Mouse (Mus musculus): ENCODE measurements at regions not wholly inside any gene's neighbourhood (a gene's known extent, or its start where the extent isn't known, plus 50 kb on each side); places are given as distances from the start of the nearest gene placed in this dataset.

- no peak overlapping the region for H3K4me2 ChIP-seq (ENCODE audit: low read depth)
- no peak overlapping the region for H3K9ac ChIP-seq
- no peak for TF ChIP-seq CTCF (IDR thresholded peaks at IDR 0.05; ENCODE audit: low read depth)
- H3K9me3 ChIP-seq (ENCODE audit: low read length): no peaks in the 10 kb centered on the region
- H3K27ac ChIP-seq (ENCODE audit: low read depth, low read length): no peak overlapping the region
- H3K36me3 ChIP-seq (ENCODE audit: insufficient read depth): no peaks in the 10 kb centered on the region
- ATAC-seq: no peak
- peak; percentile 52 for DNase-seq
- peaks cover 13% of the 10 kb centered on the region for H3K4me1 ChIP-seq (ENCODE audit: insufficient read depth)
- no peaks in the 10 kb centered on the region for H3K27me3 ChIP-seq (ENCODE audit: insufficient read depth, low read length)
- WGBS: 30% methylated on average over 8 of the region's 8 CpGs
- no peak overlapping the region for H3K4me3 ChIP-seq (ENCODE audit: low read depth, low read length)
Observed at GRCm38 (mm10) chr9:41705461-41705903, 418.6 kb downstream of the Sorl1 start.

- no peaks in the 10 kb centered on the region for H3K36me3 ChIP-seq (ENCODE audit: insufficient read depth)
- H3K9ac ChIP-seq: no peak overlapping the region
- no peak for DNase-seq
- 21% methylated on average over 6 of the region's 6 CpGs for WGBS
- no peak overlapping the region for H3K27ac ChIP-seq (ENCODE audit: low read depth, low read length)
- peaks cover 27% of the 10 kb centered on the region for H3K4me1 ChIP-seq (ENCODE audit: insufficient read depth)
- H3K27me3 ChIP-seq (ENCODE audit: insufficient read depth, low read length): no peaks in the 10 kb centered on the region
- ATAC-seq: no peak
- H3K4me3 ChIP-seq (ENCODE audit: low read depth, low read length): no peak overlapping the region
- no peak for TF ChIP-seq CTCF (IDR thresholded peaks at IDR 0.05; ENCODE audit: low read depth)
- H3K9me3 ChIP-seq (ENCODE audit: low read length): no peaks in the 10 kb centered on the region
- no peak overlapping the region for H3K4me2 ChIP-seq (ENCODE audit: low read depth)
Observed at GRCm38 (mm10) chr9:41703091-41703490, 421.0 kb downstream of the Sorl1 start.

GRCm38 (mm10) chr9:41700683-41701082, 423.4 kb downstream of the Sorl1 start:
- peak overlapping the region; percentile 48; the same call in 1 of the 2 replicates for H3K27ac ChIP-seq (ENCODE audit: low read depth, low read length)

GRCm38 (mm10) chr9:41699031-41699430, 425.1 kb downstream of the Sorl1 start:
- WGBS: 31% methylated on average over 4 of the region's 4 CpGs
- H3K9me3 ChIP-seq (ENCODE audit: low read length): no peaks in the 10 kb centered on the region
- no peak for DNase-seq
- no peaks in the 10 kb centered on the region for H3K36me3 ChIP-seq (ENCODE audit: insufficient read depth)
- no peak overlapping the region for H3K4me2 ChIP-seq (ENCODE audit: low read depth)
- peak overlapping the region; percentile 79 for H3K27ac ChIP-seq (ENCODE audit: low read depth, low read length)
- H3K27me3 ChIP-seq (ENCODE audit: insufficient read depth, low read length): no peaks in the 10 kb centered on the region
- TF ChIP-seq CTCF (IDR thresholded peaks at IDR 0.05; ENCODE audit: low read depth): no peak
- ATAC-seq: no peak
- no peak overlapping the region for H3K4me3 ChIP-seq (ENCODE audit: low read depth, low read length)
- no peak overlapping the region for H3K9ac ChIP-seq
- peaks cover 26% of the 10 kb centered on the region; the same call in 1 of the 2 replicates for H3K4me1 ChIP-seq (ENCODE audit: insufficient read depth)

More at GRCm38 (mm10) chr9:41700683-41701082, 423.4 kb downstream of the Sorl1 start:
- Histone ChIP-seq H3K4me3 (ENCODE audit: low read depth, low read length) (no peak overlapping the region), H3K36me3 (ENCODE audit: insufficient read depth) (no peaks in the 10 kb centered on the region), H3K4me1 (ENCODE audit: insufficient read depth) (peaks cover 32% of the 10 kb centered on the region), H3K27me3 (ENCODE audit: insufficient read depth, low read length) (no peaks in the 10 kb centered on the region), H3K9me3 (ENCODE audit: low read length) (no peaks in the 10 kb centered on the region), H3K9ac (no peak overlapping the region), H3K4me2 (ENCODE audit: low read depth) (no peak overlapping the region)
- DNase-seq (peak; percentile 84), ATAC-seq (peak; percentile 71)
- 10% methylated on average over 6 of the region's 6 CpGs for WGBS
- no peak for TF ChIP-seq CTCF (IDR thresholded peaks at IDR 0.05; ENCODE audit: low read depth)

- WGBS: 10% methylated on average over 24 of the region's 24 CpGs
Observed at GRCm38 (mm10) chr9:41697611-41698467, 426.3 kb downstream of the Sorl1 start.

GRCm38 (mm10) chr9:41697160-41697559, 426.9 kb downstream of the Sorl1 start:
- no peak for TF ChIP-seq CTCF (IDR thresholded peaks at IDR 0.05; ENCODE audit: low read depth)
- Histone ChIP-seq H3K4me1 (ENCODE audit: insufficient read depth) (peaks cover 26% of the 10 kb centered on the region; the same call in 1 of the 2 replicates), H3K9ac (no peak overlapping the region)

More at GRCm38 (mm10) chr9:41697611-41698467, 426.3 kb downstream of the Sorl1 start:
- Histone ChIP-seq H3K4me3 (ENCODE audit: low read depth, low read length) (no peak overlapping the region), H3K9me3 (ENCODE audit: low read length) (no peaks in the 10 kb centered on the region), H3K9ac (0 out of 2 replicates have a peak overlapping the region, but pooled peaks have one; percentile 6), H3K4me2 (ENCODE audit: low read depth) (peak overlapping the region; percentile 6), H3K27ac (ENCODE audit: low read depth, low read length) (peak overlapping the region; percentile 79), H3K4me1 (ENCODE audit: insufficient read depth) (peaks cover 26% of the 10 kb centered on the region; the same call in 1 of the 2 replicates), H3K36me3 (ENCODE audit: insufficient read depth) (no peaks in the 10 kb centered on the region), H3K27me3 (ENCODE audit: insufficient read depth, low read length) (no peaks in the 10 kb centered on the region)
- ATAC-seq: peak; percentile 73
- DNase-seq: peak; percentile 81
- TF ChIP-seq CTCF (IDR thresholded peaks at IDR 0.05; ENCODE audit: low read depth): no peak

GRCm38 (mm10) chr9:41682911-41683310, 441.2 kb downstream of the Sorl1 start:
- no peak overlapping the region for H3K4me3 ChIP-seq (ENCODE audit: low read depth, low read length)
- DNase-seq: no peak
- no peaks in the 10 kb centered on the region for H3K9me3 ChIP-seq (ENCODE audit: low read length)
- no peak for ATAC-seq
- H3K9ac ChIP-seq: no peak overlapping the region
- no peak overlapping the region for H3K27ac ChIP-seq (ENCODE audit: low read depth, low read length)
- TF ChIP-seq CTCF (IDR thresholded peaks at IDR 0.05; ENCODE audit: low read depth): no peak
- H3K36me3 ChIP-seq (ENCODE audit: insufficient read depth): no peaks in the 10 kb centered on the region
- H3K27me3 ChIP-seq (ENCODE audit: insufficient read depth, low read length): no peaks in the 10 kb centered on the region
- H3K4me1 ChIP-seq (ENCODE audit: insufficient read depth): no peaks in the 10 kb centered on the region
- no peak overlapping the region for H3K4me2 ChIP-seq (ENCODE audit: low read depth)
- 73% methylated on average over 1 of the region's 1 CpGs for WGBS

More at GRCm38 (mm10) chr9:41697160-41697559, 426.9 kb downstream of the Sorl1 start:
- no peak overlapping the region for H3K4me2 ChIP-seq (ENCODE audit: low read depth)
- H3K4me3 ChIP-seq (ENCODE audit: low read depth, low read length): no peak overlapping the region
- no peaks in the 10 kb centered on the region for H3K27me3 ChIP-seq (ENCODE audit: insufficient read depth, low read length)
- DNase-seq (peak; percentile 35), ATAC-seq (0 out of 2 replicates have a peak, but pooled peaks have one; percentile 12)
- no peaks in the 10 kb centered on the region for H3K9me3 ChIP-seq (ENCODE audit: low read length)
- peak overlapping the region; percentile 79 for H3K27ac ChIP-seq (ENCODE audit: low read depth, low read length)
- H3K36me3 ChIP-seq (ENCODE audit: insufficient read depth): no peaks in the 10 kb centered on the region
